Mouse (Mus musculus) brain, embryonic 14.5 days (tissue): ENCODE results near the gene Nubpl. TPM values are rescaled to one million over a fixed set of nuclear protein-coding genes. Genes with fewer than 3 reads are reported as not detected.

Experiments used
- DNase-seq: peaks from one replicate; pipeline ENCODE4 v3.0.0-alpha.2; 2011; ENCODE audit warnings: low read depth
- CTCF ChIP-seq: fragments of 200-500 bp; IDR thresholded peaks from 2 replicates; pipeline ENCODE4 v1.5.1; 2012; ENCODE audit warnings: inconsistent platforms, mild to moderate bottlenecking, moderate library complexity, borderline replicate concordance; ENCODE audit not compliant: insufficient read depth, insufficient read length; ENCODE audit errors: extremely low read depth
- POLR2A ChIP-seq: fragments of 200-500 bp; IDR thresholded peaks from 2 replicates; pipeline ENCODE4 v1.6.1; 2012; ENCODE audit warnings: mild to moderate bottlenecking, inconsistent platforms, borderline replicate concordance; ENCODE audit not compliant: poor library complexity, insufficient read depth, insufficient read length, severe bottlenecking; ENCODE audit errors: extremely low read depth
- polyA plus RNA-seq: library from polyadenylated mRNA; depleted of rRNA; stranded (reverse); fragments of >200 nt; gene quantifications from 2 replicates; pipeline ENCODE4 v1.2.3, GENCODE M21; 2012; rRNA removed

The Nubpl gene
- polyA plus RNA-seq, 1 experiment = 3.8 TPM

GRCm38 (mm10) chr12:52359484-52359883 is 261.9 kb downstream of the Nubpl start:
- TF ChIP-seq CTCF (no peak), POLR2A (no peak)
- DNase-seq = no peak

- DNase-seq = no peak
- TF ChIP-seq CTCF = no peak
- no peak for TF ChIP-seq POLR2A
These were observed 262.6 kb downstream of the Nubpl start for GRCm38 (mm10) chr12:52360136-52360535.

- DNase-seq = peak; percentile 59
- TF ChIP-seq CTCF (no peak), POLR2A (no peak)
These were observed 263.7 kb downstream of the Nubpl start for GRCm38 (mm10) chr12:52361198-52361597.

Other genes starting within 250 kb of the Nubpl start
- gene Heatr5a, start 126.4 kb upstream of the Nubpl start, polyA plus RNA-seq = 14.9 and 18.6 TPM in 2 replicates
- gene Dtd2, start 91.2 kb upstream of the Nubpl start, polyA plus RNA-seq = 10.3 and 13.5 TPM in 2 replicates
- not detected in 2 replicates for gene Gpr33, start 69.7 kb upstream of the Nubpl start, polyA plus RNA-seq